Mouse (Mus musculus) olfactory bulb, adult 2 months (tissue): ENCODE results near the gene Camkmt. TPM values are rescaled to one million over a fixed set of nuclear protein-coding genes. Genes with fewer than 3 reads are reported as not detected.

Source experiments
- H3K27ac ChIP-seq: fragments of 200-500 bp; 2 replicates; pipeline ENCODE4 v1.5.1; 2012; ENCODE audit warnings: low read depth, low read length; ENCODE audit not compliant: insufficient read depth
- H3K4me1 ChIP-seq: fragments of 200-500 bp; 2 replicates; pipeline ENCODE4 v1.6.1; 2012; ENCODE audit warnings: low read length; ENCODE audit not compliant: control insufficient read depth, insufficient read depth
- H3K4me3 ChIP-seq: fragments of 200-500 bp; 2 replicates; pipeline ENCODE4 v1.5.1; 2012; ENCODE audit warnings: mild to moderate bottlenecking, low read depth, low read length, moderate library complexity; ENCODE audit not compliant: insufficient read depth
- CTCF ChIP-seq: fragments of 200-500 bp; IDR thresholded peaks from 2 replicates; pipeline ENCODE4 v1.5.1; 2012; ENCODE audit warnings: low read depth, mild to moderate bottlenecking, low read length, moderate library complexity; ENCODE audit not compliant: insufficient read depth
- POLR2A ChIP-seq: fragments of 200-500 bp; IDR thresholded peaks from 2 replicates; pipeline ENCODE4 v1.6.1; 2012; ENCODE audit warnings: mild to moderate bottlenecking, low read depth, low read length, moderate library complexity; ENCODE audit not compliant: insufficient read depth
- WGBS: fragments of 180-500 bp; shearing (Covaris S2); methylation state at CpG from one replicate; pipeline ENCODE4 v1.1.7; 2018; 5-methylcytosine and 5-hydroxymethylcytosine counted together
- polyA plus RNA-seq: library from polyadenylated mRNA; stranded (reverse); fragments of >200 nt; gene quantifications from 2 replicates; pipeline ENCODE4 v1.2.4, GENCODE M21; 2012; ENCODE audit warnings: low replicate concordance; ENCODE audit not compliant: missing spikeins, insufficient read depth, insufficient read length

Camkmt gene
- polyA plus RNA-seq, 1 experiment, result not detected

- H3K27ac ChIP-seq, result no peak overlapping the region
- no peak overlapping the region for H3K4me3 ChIP-seq
- WGBS, result 85% methylated on average over 13 of the region's 13 CpGs
- TF ChIP-seq POLR2A (no peak), CTCF (no peak)
- no peaks in the 10 kb centered on the region for H3K4me1 ChIP-seq
Observed at GRCm38 (mm10) chr17:85177231-85177630, 86.9 kb downstream of the Camkmt start.

GRCm38 (mm10) chr17:85180471-85181060 lies 90.2 kb downstream of the Camkmt start:
- TF ChIP-seq CTCF, result no peak
- no peak for TF ChIP-seq POLR2A
- H3K27ac ChIP-seq, result no peak overlapping the region
- WGBS, result 73% methylated on average over 14 of the region's 14 CpGs
- no peak overlapping the region for H3K4me3 ChIP-seq
- no peaks in the 10 kb centered on the region for H3K4me1 ChIP-seq

- no peak overlapping the region for H3K4me3 ChIP-seq
- H3K27ac ChIP-seq, result no peak overlapping the region
- TF ChIP-seq CTCF (peak; percentile 76), POLR2A (no peak)
- WGBS, result 3% methylated on average over 14 of the region's 14 CpGs
- no peaks in the 10 kb centered on the region for H3K4me1 ChIP-seq
Observed at GRCm38 (mm10) chr17:85189227-85190127, 99.1 kb downstream of the Camkmt start.

- TF ChIP-seq POLR2A (no peak), CTCF (no peak)
- Histone ChIP-seq H3K4me1 (no peaks in the 10 kb centered on the region), H3K27ac (no peak overlapping the region), H3K4me3 (no peak overlapping the region)
- WGBS, result 21% methylated on average over 7 of the region's 7 CpGs
Observed at GRCm38 (mm10) chr17:85190128-85190435, 99.7 kb downstream of the Camkmt start.

- Histone ChIP-seq H3K4me3 (no peak overlapping the region), H3K4me1 (no peaks in the 10 kb centered on the region), H3K27ac (no peak overlapping the region)
- TF ChIP-seq POLR2A, result no peak
- TF ChIP-seq CTCF, result no peak
- WGBS, result 95% methylated on average over 11 of the region's 11 CpGs
Observed at GRCm38 (mm10) chr17:85193294-85193693, 102.9 kb downstream of the Camkmt start.

- Histone ChIP-seq H3K4me1 (no peaks in the 10 kb centered on the region), H3K4me3 (no peak overlapping the region), H3K27ac (no peak overlapping the region)
- no peak for TF ChIP-seq CTCF
- TF ChIP-seq POLR2A, result no peak
- 92% methylated on average over 15 of the region's 15 CpGs for WGBS
Observed at GRCm38 (mm10) chr17:85198781-85199180, 108.4 kb downstream of the Camkmt start.

GRCm38 (mm10) chr17:85199321-85199720 lies 109.0 kb downstream of the Camkmt start:
- H3K4me1 ChIP-seq, result no peaks in the 10 kb centered on the region
- 84% methylated on average over 11 of the region's 11 CpGs for WGBS
- no peak for TF ChIP-seq CTCF
- no peak for TF ChIP-seq POLR2A
- H3K27ac ChIP-seq, result no peak overlapping the region
- H3K4me3 ChIP-seq, result no peak overlapping the region

- Histone ChIP-seq H3K4me3 (no peak overlapping the region), H3K4me1 (no peaks in the 10 kb centered on the region), H3K27ac (no peak overlapping the region)
- no peak for TF ChIP-seq POLR2A
- TF ChIP-seq CTCF, result no peak
- WGBS, result 78% methylated on average over 5 of the region's 5 CpGs
Observed at GRCm38 (mm10) chr17:85218054-85218453, 127.7 kb downstream of the Camkmt start.

GRCm38 (mm10) chr17:85242109-85242508 lies 151.8 kb downstream of the Camkmt start:
- 96% methylated on average over 7 of the region's 7 CpGs for WGBS

GRCm38 (mm10) chr17:85248962-85249361 lies 158.6 kb downstream of the Camkmt start:
- H3K4me1 ChIP-seq, result no peaks in the 10 kb centered on the region
- 85% methylated on average over 5 of the region's 5 CpGs for WGBS
- no peak overlapping the region for H3K27ac ChIP-seq
- no peak for TF ChIP-seq POLR2A
- TF ChIP-seq CTCF, result no peak
- H3K4me3 ChIP-seq, result no peak overlapping the region

More at GRCm38 (mm10) chr17:85242109-85242508, 151.8 kb downstream of the Camkmt start:
- no peak for TF ChIP-seq POLR2A
- TF ChIP-seq CTCF, result no peak
- Histone ChIP-seq H3K27ac (no peak overlapping the region), H3K4me1 (no peaks in the 10 kb centered on the region), H3K4me3 (no peak overlapping the region)
